Mouse (Mus musculus) CH12.LX (cell line): ENCODE data around the gene Ncoa1. TPM values are rescaled to one million over a fixed set of nuclear protein-coding genes. Genes with fewer than 3 reads are reported as not detected.

Source experiments
- DNase-seq: peaks from one replicate; pipeline ENCODE4 v3.0.0-alpha.2; 2013; ENCODE audit errors: extremely low read depth
- H3K27ac ChIP-seq: 2 replicates; pipeline ENCODE4 v1.5.1; 2012; ENCODE audit warnings: low read depth, mild to moderate bottlenecking, control low read depth, moderate library complexity; ENCODE audit not compliant: insufficient read depth
- H3K27me3 ChIP-seq: replicated peaks from 2 replicates; pipeline ENCODE3; 2012; ENCODE audit warnings: inconsistent platforms
- H3K36me3 ChIP-seq, 2 experiments: replicated peaks in 1 of 2; 2 replicates each; pipeline versions ENCODE3 to v1.6.1; 2012; ENCODE audit warnings: inconsistent platforms in 1 of 2, low read length in 1 of 2, mild to moderate bottlenecking in 1 of 2, mixed read lengths in 1 of 2, moderate library complexity in 1 of 2; ENCODE audit not compliant: control insufficient read depth in 1 of 2, insufficient read depth in 1 of 2
- H3K4me1 ChIP-seq, 2 experiments: 2 replicates each; pipeline ENCODE4 v1.6.1; 2012; ENCODE audit warnings: inconsistent platforms in 1 of 2, moderate library complexity in 1 of 2; ENCODE audit not compliant: insufficient read depth in 2 of 2, control insufficient read depth in 1 of 2
- H3K4me2 ChIP-seq: 2 replicates; pipeline ENCODE4 v1.6.1; 2012; ENCODE audit warnings: low read depth, mild to moderate bottlenecking, control low read depth; ENCODE audit not compliant: poor library complexity, insufficient read depth, severe bottlenecking
- H3K4me3 ChIP-seq, 3 experiments: fragments of 150-350 bp in 1 of 3; sonication (generic) in 1 of 3; replicated peaks in 1 of 3; 2 replicates each; pipeline versions ENCODE3 to v1.5.1; 2011 to 2012; ENCODE audit warnings: low read depth in 2 of 3, low read length in 2 of 3, mild to moderate bottlenecking in 2 of 3, moderate library complexity in 2 of 3, control low read depth in 1 of 3, improper control_type of control experiment in 1 of 3, inconsistent platforms in 1 of 3, mixed read lengths in 1 of 3; ENCODE audit not compliant: poor library complexity in 1 of 3
- H3K79me2 ChIP-seq: replicated peaks from 2 replicates; pipeline ENCODE4 v1.6.1; 2012; ENCODE audit warnings: mild to moderate bottlenecking, moderate library complexity; ENCODE audit not compliant: control insufficient read depth, poor library complexity, insufficient read depth, severe bottlenecking; ENCODE audit errors: extremely low read depth
- H3K9ac ChIP-seq: 2 replicates; pipeline ENCODE4 v1.6.1; 2012; ENCODE audit warnings: low read depth, mild to moderate bottlenecking, control low read depth, moderate library complexity; ENCODE audit not compliant: insufficient read depth
- H3K9me3 ChIP-seq: replicated peaks from 2 replicates; pipeline ENCODE3; 2012; ENCODE audit warnings: low read length, inconsistent platforms, mixed read lengths
- CHD2 ChIP-seq: IDR thresholded peaks from 2 replicates; pipeline ENCODE4 v1.6.1; 2011; ENCODE audit warnings: low read length, improper control_type of control experiment
- E2F4 ChIP-seq: IDR thresholded peaks from 2 replicates; pipeline ENCODE4 v1.6.1; 2011; ENCODE audit warnings: low read depth, low read length, improper control_type of control experiment; ENCODE audit not compliant: insufficient replicate concordance
- ELF1 ChIP-seq: IDR thresholded peaks from 2 replicates; pipeline ENCODE4 v1.6.1; 2014; ENCODE audit warnings: low read depth, mild to moderate bottlenecking, inconsistent platforms, low read length, improper control_type of control experiment
- ETS1 ChIP-seq: conservative IDR thresholded peaks from 2 replicates; pipeline ENCODE4 v1.6.1; 2012; ENCODE audit warnings: low read depth, mild to moderate bottlenecking, inconsistent platforms, low read length, improper control_type of control experiment, moderate library complexity
- GABPA ChIP-seq: IDR thresholded peaks from 2 replicates; pipeline ENCODE4 v1.6.1; 2012; ENCODE audit warnings: low read depth, low read length, improper control_type of control experiment, inconsistent platforms; ENCODE audit not compliant: insufficient replicate concordance
- JUND ChIP-seq: conservative IDR thresholded peaks from 2 replicates; pipeline ENCODE4 v1.6.1; 2011; ENCODE audit warnings: low read depth, low read length, improper control_type of control experiment
- KAT2A ChIP-seq: IDR thresholded peaks from 2 replicates; pipeline ENCODE4 v1.6.1; 2012; ENCODE audit warnings: low read length, improper control_type of control experiment, inconsistent platforms; ENCODE audit not compliant: insufficient replicate concordance
- MAX ChIP-seq: IDR thresholded peaks from 2 replicates; pipeline ENCODE4 v1.6.1; 2011; ENCODE audit warnings: low read length, improper control_type of control experiment
- MAZ ChIP-seq: IDR thresholded peaks from 2 replicates; pipeline ENCODE4 v1.6.1; 2012; ENCODE audit warnings: low read depth, mild to moderate bottlenecking, inconsistent platforms, low read length, improper control_type of control experiment, moderate library complexity
- MEF2A ChIP-seq: IDR thresholded peaks from 2 replicates; pipeline ENCODE4 v1.6.1; 2014; ENCODE audit warnings: low read depth, mild to moderate bottlenecking, inconsistent platforms, low read length, improper control_type of control experiment, borderline replicate concordance
- MXI1 ChIP-seq: IDR thresholded peaks from 2 replicates; pipeline ENCODE4 v1.6.1; 2011; ENCODE audit warnings: mild to moderate bottlenecking, low read depth, low read length, improper control_type of control experiment
- NELFE ChIP-seq: IDR thresholded peaks from 2 replicates; pipeline ENCODE4 v1.6.1; 2011; ENCODE audit warnings: low read depth, low read length, improper control_type of control experiment
- NRF1 ChIP-seq: IDR thresholded peaks from 2 replicates; pipeline ENCODE4 v1.6.1; 2014; ENCODE audit warnings: low read depth, mild to moderate bottlenecking, inconsistent platforms, low read length, improper control_type of control experiment, moderate library complexity
- POLR2A ChIP-seq: IDR thresholded peaks from 2 replicates; pipeline ENCODE4 v1.6.1; 2011; ENCODE audit warnings: low read depth, mild to moderate bottlenecking, improper control_type of control experiment, low read length
- POLR2AphosphoS2 ChIP-seq: IDR thresholded peaks from 2 replicates; pipeline ENCODE4 v1.6.1; 2011; ENCODE audit warnings: low read depth, low read length, improper control_type of control experiment
- RAD21 ChIP-seq: IDR thresholded peaks from 2 replicates; pipeline ENCODE4 v1.6.1; 2011; ENCODE audit warnings: low read depth, mild to moderate bottlenecking, low read length, improper control_type of control experiment, moderate library complexity
- RCOR1 ChIP-seq: conservative IDR thresholded peaks from 2 replicates; pipeline ENCODE4 v1.6.1; 2012; ENCODE audit warnings: low read depth, mild to moderate bottlenecking, inconsistent platforms, low read length, improper control_type of control experiment
- SIN3A ChIP-seq: IDR thresholded peaks from 2 replicates; pipeline ENCODE4 v1.6.1; 2012; ENCODE audit warnings: low read length, improper control_type of control experiment, inconsistent platforms
- SMC3 ChIP-seq: IDR thresholded peaks from 2 replicates; pipeline ENCODE4 v1.6.1; 2011; ENCODE audit warnings: low read depth, low read length, improper control_type of control experiment
- TCF12 ChIP-seq: IDR thresholded peaks from 2 replicates; pipeline ENCODE4 v1.6.1; 2014; ENCODE audit warnings: low read depth, mild to moderate bottlenecking, inconsistent platforms, low read length, improper control_type of control experiment
- USF2 ChIP-seq: conservative IDR thresholded peaks from 2 replicates; pipeline ENCODE4 v1.6.1; 2011; ENCODE audit warnings: low read depth, low read length, improper control_type of control experiment
- ZKSCAN1 ChIP-seq: IDR thresholded peaks from 2 replicates; pipeline ENCODE4 v1.6.1; 2012; ENCODE audit warnings: low read depth, inconsistent platforms, low read length, improper control_type of control experiment, borderline replicate concordance
- ZMIZ1 ChIP-seq: IDR thresholded peaks from 2 replicates; pipeline ENCODE4 v1.6.1; 2012; ENCODE audit warnings: low read depth, mild to moderate bottlenecking, inconsistent platforms, low read length, improper control_type of control experiment
- dilution Hi-C: fragments of 300-500 bp; cut with MboI; formaldehyde crosslinking; loops from 2 replicates; pipeline ENCODE4 v1.14.3; 2020; ENCODE audit warnings: low sequenced_read_pairs; ENCODE audit not compliant: extremely low pct_unique_long_range_greater_than_20kb, extremely low pct_ligation_motif_present
- in situ Hi-C: fragments of 300-500 bp; cut with MboI; formaldehyde crosslinking; loops from 3 replicates; pipeline ENCODE4 v1.14.3; 2019; ENCODE audit warnings: low sequenced_read_pairs, low pct_ligation_motif_present, low pct_unique_long_range_greater_than_20kb, mixed read lengths
- polyA plus RNA-seq: library from polyadenylated mRNA; unstranded; fragments of >175 nt; gene quantifications from 2 replicates; pipeline ENCODE4 v1.2.1, GENCODE M21; 2012; ENCODE audit warnings: low read depth; ENCODE audit not compliant: insufficient read length
- total RNA-seq, 2 experiments: library from RNA; depleted of rRNA; stranded (reverse); fragments of 300-350 nt in 1 of 2; fragments of >200 nt in 1 of 2; gene quantifications; 2 replicates each; pipeline ENCODE4 v1.2.3; 2012 to 2014

Gene Ncoa1
- total and polyA plus RNA-seq, 3 experiments, result 2.4 to 6.4 (median 4.2) TPM

DNA sequence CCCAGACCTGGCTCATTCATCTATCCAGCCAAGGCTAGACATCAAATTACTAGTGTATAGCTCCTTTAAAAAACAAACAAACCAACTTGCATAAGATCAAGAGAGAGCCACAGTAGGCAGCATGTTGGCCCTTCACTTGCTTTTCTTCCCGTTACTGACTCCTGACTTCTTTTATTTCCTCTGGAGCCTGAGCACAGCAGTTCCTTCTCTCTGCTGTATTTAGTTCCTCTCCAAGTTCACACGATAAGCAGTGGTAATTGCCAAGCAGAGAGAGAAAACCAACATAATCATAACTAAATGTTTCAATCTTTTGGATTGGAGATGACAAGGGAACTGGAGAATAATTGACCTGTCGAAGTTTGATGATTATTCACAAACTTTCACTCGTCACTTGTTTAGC lies 244.2 kb downstream of the Ncoa1 start:
- peak overlapping the region; percentile 38 to 92 (median 72) for H3K4me3 ChIP-seq

DNA sequence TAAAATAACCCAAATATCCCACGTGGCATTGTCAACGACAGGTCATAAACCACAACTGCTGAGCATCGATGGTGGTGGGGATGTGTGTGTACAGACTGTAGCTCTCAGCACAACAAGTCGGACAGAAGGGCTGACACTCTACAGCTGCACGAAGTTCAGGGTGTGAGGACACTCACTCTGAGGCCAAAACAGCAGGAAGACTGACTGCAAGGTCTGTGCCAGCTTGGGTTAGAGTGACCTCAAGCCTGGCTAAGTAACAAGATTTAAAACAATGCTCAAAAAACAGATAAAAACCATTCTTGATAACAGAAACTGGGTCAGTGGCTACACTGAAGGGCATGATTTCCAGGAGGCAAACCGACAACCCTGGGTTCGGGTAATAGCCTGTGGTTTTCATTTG lies 246.8 kb downstream of the Ncoa1 start:
- Histone ChIP-seq H3K4me2 (no peak overlapping the region), H3K79me2 (peaks cover 32% of the 10 kb centered on the region), H3K27ac (no peak overlapping the region), H3K36me3 (peaks cover 47 to 69% of the 10 kb centered on the region in 2 experiments), H3K9ac (no peak overlapping the region), H3K27me3 (no peaks in the 10 kb centered on the region), H3K4me3 (no peak overlapping the region), H3K9me3 (no peaks in the 10 kb centered on the region), H3K4me1 (peaks cover 2 to 28% of the 10 kb centered on the region in 2 experiments; a peak in 3 of 4 replicates)
- DNase-seq, result no peak
- dilution Hi-C loops (no loop called here), in situ Hi-C loops (loop anchor here (25.0 kb wide), 2 partner anchors 307 to 607 kb away; partner anchors contain the start of genes Fkbp1b and Wdcp)
- no peak for TF ChIP-seq NELFE
- no peak for TF ChIP-seq GABPA
- TF ChIP-seq E2F4, result no peak
- no peak for TF ChIP-seq RAD21
- TF ChIP-seq ELF1, result no peak
- no peak for TF ChIP-seq POLR2AphosphoS2
- no peak for TF ChIP-seq CHD2
- no peak for TF ChIP-seq JUND
- no peak for TF ChIP-seq MEF2A
- TF ChIP-seq TCF12, result no peak
- no peak for TF ChIP-seq ZKSCAN1
- no peak for TF ChIP-seq SIN3A
- no peak for TF ChIP-seq MAZ
- no peak for TF ChIP-seq MAX

More for the DNA sequence above, 244.2 kb downstream of the Ncoa1 start:
- no peak for DNase-seq
- H3K27ac ChIP-seq, result no peak overlapping the region
- no peaks in the 10 kb centered on the region for H3K9me3 ChIP-seq
- H3K4me1 ChIP-seq, result peaks cover 2 to 31% of the 10 kb centered on the region in 2 experiments; a peak in 3 of 4 replicates
- H3K27me3 ChIP-seq, result no peaks in the 10 kb centered on the region
- peak overlapping the region; percentile 67 for H3K9ac ChIP-seq
- dilution Hi-C loops, result no loop called here
- TF ChIP-seq POLR2A (no peak), NRF1 (no peak), RCOR1 (no peak), MXI1 (no peak), SMC3 (no peak), MAZ (no peak), TCF12 (no peak), KAT2A (no peak), USF2 (no peak), RAD21 (no peak), ZMIZ1 (no peak), MEF2A (no peak), POLR2AphosphoS2 (no peak), E2F4 (no peak), ETS1 (no peak)
- peaks cover 24 to 61% of the 10 kb centered on the region in 2 experiments for H3K36me3 ChIP-seq
- in situ Hi-C loops, result loop anchor here (25.0 kb wide), 2 partner anchors 305 to 605 kb away; partner anchors contain the start of genes Fkbp1b and Wdcp
- peaks cover 32% of the 10 kb centered on the region for H3K79me2 ChIP-seq
- H3K4me2 ChIP-seq, result peak overlapping the region; percentile 92
